Mouse (Mus musculus) cerebellum, postnatal 25 days (tissue): ENCODE data around the gene Parva.

Experiments used
- DNase-seq, 2 experiments: peaks; one replicate each; pipeline ENCODE4 v3.0.0; 2021; ENCODE audit warnings: mixed read lengths in 2 of 2

Parva gene

DNA sequence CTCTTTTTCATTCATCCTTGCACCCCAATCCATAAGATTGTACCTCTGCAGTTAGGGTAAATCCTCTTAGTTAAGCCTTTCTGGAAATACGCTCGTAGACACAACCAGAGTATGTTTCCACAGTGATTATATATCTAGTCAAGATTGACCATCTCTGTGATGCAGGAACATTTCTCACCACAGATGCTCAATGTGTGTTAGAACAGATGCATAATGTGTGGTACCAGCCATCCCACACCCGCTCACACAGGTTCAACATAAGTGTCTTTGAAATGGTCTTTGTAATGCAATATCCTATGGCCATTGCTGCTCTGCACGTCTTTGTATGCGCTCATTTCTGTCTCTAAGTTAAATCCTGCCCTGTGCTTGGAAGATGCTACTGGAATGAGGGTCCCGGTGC, 98.2 kb downstream of the Parva start:
- DNase-seq = no peak

DNA sequence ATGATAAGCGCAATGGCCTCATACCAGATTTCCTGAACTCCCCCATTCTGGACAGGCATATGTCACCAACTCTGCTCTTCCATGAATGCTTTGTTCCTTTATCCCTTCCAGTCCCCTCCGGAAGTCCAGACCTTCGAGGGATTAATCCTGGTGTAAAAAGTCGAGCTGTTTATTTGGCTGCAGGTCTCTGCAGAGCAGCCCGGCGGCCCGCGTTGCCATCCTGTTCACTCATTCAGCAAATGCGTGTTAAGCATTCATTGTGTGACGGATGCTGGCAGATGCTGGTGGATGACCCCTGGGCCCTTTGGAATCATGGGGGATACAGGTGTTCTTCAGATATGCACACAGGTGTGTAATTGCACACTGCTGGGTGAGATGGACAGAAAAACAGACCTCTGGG, 98.9 kb downstream of the Parva start:
- peak in 1 of 2 experiments; percentile 43 for DNase-seq

DNA sequence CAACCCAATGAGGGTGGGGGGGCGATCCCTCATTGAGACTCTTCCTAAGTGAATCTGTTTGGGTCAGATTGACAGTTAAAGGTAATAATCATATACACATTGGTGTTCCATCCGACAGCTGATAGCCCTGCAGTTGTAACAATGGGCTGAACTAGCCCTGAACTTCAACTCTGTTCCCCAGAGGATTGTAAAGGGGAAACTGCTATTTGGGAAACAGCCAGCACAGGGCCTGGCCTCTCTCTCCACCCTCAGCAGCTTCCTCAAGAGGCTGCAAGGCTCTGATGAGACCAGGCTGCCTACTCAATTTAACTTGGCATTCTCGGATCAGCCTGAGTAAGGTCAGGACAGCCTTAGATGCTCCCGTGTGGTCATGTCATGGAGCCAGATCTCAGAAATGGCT, 99.9 kb downstream of the Parva start:
- DNase-seq = no peak

DNA sequence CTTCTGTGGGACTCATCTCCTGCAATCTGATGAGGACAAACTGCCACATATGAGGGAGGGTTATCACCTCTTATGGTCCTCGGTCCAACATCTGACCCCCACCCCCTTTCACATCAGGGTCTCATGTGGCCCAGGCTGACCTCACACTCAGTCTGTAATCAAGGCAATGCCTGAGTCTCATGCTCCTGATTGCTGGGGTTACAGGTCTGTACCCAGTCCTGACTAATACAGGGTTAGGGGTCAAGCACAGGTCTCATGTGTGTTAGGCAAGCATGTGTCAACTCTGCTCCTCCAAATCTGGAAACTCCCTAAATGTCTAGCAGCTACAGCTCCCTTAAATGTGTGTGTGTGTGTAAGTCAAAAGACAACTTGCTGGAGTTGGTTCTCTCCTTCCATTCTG, 100.8 kb downstream of the Parva start:
- DNase-seq = no peak

DNA sequence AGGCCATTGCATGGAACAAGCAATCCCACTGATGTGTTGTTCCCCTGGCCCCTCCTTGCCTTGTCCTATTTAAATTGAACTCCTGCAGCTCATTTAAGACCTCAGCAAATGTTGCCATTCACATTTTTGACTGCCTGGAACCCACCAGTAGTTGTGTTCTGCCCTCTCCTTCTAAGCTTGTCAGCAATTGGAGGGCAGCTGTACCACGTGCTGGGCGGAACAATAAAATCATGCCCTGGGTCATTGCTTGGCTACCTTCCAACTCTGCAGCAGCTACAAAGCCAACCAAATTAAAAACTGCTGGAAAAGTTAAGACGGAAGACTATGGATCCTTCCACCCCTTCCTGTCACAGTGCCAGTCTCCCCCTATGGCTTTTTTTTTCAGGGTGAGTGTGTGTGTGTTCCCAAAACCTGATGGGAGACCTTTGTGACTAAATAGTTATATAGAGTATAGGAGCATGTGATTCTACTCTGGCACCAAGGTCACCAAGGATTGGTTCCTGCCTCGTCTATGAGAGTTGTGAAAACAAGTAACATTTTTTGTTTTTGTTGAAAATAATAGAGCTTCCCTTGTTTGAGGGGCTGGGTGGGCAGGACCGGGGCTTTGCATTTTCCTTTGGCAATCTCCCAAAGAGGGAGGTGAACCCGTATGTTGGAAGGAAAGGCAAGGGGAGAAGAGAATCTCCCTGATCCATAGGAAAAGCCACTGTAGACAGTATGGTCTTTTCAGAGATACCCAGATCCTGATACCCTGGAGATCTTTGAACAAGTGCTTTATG, 101.5 kb downstream of the Parva start:
- DNase-seq = no peak

DNA sequence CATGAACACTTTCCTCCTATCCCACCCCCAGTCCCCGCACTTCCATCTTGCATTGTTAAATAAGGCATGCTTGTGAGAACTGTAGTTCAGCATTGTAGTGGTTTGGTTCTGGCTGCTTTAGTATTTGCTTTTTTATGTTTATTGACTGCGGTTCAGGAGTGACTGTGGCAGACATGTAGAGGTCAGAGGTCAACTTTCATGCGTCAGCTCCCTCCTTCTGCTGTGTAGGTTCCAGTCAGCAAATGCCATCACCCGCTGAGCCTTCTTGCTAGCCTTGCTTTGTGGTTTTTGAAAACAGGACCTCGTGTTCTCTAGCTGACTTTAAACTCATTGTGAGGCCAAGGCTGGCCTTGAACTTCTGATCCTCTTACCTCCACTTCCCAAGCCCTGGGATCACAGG, 103.6 kb downstream of the Parva start:
- DNase-seq = no peak

DNA sequence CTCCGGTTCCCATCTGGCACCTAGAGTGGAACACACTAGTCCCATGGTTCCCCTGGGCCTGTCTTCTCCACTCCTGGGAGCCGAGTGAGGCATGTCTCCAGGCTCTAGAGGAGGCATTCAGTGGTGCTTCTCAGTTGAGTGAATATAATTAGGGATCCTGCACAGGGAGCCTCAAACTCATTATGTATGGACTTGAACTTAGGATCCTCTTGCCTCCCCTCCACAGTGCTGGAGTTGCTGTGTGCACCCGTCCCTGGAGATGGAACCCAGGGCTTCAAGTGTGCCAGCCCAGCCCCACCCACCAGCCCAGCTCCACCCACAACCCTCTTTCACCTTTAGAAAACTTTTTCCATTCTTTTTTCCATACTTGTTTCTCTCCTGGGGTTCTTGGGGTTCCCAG, 106.8 kb downstream of the Parva start:
- no peak for DNase-seq

DNA sequence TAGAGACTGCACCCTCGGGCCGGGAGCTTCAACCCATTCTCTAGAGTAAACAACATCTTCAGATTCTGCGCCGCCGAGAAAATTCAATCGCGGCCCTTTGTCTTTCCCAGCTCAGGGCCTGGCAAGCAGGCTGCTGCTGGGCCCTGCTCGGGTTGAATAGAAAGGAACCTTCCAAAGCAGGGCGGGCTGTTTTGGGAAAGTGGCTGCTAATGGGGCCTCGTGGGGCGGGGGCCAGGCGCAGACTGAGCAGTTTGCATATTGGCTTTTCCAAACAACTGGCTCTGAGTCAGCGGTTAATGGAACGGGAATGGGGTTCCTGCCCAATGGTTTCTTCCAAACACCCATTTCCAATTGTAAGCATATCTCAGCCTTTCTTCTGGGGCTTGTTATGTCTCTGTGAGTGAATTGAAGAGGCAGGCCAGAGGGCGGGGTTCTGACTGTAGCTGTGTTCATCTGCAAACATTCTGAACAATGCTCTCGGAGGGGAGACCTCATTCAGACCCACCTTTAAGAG, 108.2 kb downstream of the Parva start:
- DNase-seq = peak in 1 of 2 experiments; percentile 20

DNA sequence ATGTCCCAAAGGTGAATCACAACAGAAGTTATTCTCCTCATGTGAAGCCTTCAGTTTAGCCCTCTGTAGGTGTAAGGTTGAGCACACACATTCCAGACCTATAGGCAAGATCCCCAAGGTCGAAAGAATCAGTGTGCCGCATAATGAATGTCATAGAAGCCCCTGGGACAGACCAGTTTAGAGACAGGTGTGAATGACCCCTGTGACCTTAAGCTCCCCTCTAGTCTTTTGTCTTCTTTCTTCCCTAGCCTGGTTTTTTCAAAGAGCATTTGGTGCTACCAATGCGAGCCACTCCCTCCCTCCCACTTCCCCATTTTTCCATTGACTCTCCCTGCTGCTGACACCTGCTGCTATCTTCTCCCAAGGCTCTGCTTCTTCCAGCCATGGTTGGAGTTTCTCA, 121.8 kb downstream of the Parva start:
- no peak for DNase-seq

DNA sequence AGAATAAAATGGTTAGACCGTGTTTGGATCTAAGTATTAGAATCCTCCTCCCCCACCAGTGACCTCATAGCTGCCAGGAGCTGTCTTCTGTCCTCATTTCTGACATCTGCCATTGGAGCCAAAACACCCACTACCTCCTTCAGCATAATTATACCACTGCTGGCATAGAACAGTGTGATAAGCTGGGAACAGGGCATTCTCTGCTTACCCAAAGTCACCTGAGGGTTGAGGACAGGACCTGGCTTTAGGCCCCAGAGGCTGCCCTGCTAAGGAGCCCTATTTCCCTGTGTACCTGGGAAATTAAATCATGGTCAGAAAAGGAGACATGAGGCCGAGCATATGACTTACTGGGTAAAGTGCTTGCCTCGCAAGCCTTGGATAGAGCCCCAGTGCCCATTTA, 134.2 kb downstream of the Parva start:
- DNase-seq = peak in 1 of 2 experiments; percentile 10

DNA sequence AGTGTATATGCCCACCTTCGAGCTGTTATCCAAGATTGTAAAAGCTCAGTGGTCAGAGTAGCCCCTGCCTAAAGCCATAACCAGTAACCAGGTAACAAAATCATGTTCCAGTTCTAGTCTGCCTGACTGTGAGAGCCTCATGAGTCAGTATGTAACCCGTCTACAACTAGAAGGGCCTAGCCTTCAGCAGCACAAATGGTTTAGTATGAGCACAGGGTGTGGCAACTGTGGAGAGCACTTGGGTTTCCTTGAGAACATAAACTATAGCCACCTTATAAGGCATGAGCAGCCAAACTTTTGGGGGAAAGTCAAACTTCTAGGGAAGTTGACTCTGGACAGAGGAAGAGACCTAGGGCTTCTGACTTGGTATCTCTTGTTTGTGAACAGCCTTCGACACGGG, 139.7 kb downstream of the Parva start:
- DNase-seq = no peak

DNA sequence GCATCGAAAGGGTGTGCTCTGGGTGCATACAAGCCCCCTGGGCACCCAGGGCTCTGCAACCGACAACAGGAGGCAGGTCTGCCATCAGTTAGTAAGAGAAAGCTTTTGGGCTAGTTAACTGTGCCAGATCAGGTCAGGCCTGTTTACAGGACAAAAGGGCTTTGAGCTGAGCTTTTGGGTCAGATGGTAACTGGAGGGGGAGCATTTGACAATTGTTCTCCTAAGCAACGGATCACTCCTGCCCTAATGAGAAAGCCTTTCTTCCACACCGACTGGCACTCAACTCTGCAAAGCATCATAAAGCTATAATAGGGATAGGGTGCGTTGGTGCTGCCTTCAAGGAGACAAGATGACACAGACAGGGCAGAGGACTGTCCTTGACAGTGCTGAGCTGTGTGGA, 141.7 kb downstream of the Parva start:
- no peak for DNase-seq

DNA sequence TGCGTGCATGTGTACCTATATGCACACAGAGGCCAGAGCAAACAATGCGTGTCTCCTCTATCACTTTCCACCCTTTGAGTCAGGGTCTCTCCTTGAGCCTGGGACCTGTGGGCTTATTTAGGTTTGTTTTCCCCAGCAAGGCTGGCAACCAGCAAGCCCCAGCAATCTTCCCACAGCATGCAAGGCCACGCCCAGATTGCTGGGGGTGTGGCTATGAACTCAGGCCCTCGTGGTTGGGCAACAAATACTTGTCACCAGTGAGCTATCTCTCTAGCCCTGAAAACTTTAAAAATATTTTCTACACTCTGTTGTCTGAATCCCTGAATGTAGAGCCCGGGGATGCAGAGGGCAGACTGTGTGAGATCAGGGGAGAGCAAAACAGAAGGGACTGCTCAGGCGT, 154.3 kb downstream of the Parva start:
- DNase-seq = no peak

DNA sequence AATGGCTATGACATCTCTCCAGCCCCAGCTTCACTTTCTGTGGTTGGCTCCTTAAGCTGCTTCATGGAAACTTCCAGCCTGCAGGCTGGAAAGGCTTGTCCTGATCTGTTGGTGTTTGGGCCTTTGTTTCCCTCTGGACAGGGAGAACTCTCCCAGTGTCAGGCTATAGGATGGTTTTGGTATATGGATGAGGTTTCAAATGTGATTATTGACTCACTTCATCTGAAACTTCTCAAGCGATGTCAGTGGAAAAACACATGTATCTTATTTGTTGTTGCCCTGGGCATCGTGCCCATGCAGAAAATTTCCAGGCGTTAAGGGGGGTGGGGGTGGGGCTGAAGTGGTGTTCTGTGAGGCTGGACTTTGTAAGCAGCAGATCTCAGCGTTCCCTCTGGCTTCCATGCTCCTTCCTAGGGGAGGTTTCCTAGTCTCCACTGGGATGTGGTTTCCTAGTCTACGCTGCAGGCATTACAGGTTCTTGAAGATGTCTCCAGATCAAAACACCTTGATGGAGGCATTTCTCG, 155.6 kb downstream of the Parva start:
- DNase-seq = no peak

DNA sequence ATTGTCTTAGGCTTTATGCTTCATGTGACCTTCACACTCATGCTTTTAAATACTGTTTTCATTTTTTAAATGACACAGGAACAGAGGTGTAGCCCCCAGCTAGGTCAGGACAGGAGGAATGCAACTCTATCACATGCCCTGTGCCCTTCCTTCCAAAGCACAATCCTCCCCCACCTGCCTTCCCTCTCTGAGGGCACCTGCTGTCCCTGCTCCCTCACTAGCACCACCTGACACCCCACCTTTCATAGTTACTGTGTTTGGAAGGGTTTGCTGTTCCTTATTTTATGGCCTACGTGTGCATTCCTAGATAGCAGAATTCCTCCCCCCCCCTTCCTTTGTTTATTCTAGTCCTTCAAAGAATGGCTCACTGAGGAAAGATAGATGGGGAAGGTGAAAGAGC, 160.1 kb downstream of the Parva start:
- no peak for DNase-seq

DNA sequence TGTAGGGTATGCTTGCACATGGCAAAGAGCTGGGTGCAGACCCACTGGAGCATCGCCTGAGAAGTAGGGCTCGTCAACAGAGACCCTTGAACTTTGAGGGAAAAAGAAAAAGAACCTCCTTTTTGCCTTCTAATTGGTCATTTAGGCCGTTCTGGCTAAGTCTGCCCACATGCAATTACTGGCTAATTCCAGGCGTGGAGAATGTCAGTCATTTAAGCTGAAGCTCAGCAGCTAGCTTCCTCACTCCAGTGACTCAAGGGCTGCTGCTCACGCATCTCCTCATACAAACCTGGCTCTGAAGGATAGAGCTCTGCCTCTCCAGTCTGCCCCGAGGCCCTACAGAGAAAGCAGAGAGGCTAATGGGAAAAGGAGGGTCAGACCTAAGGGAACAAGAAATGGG, 162.2 kb downstream of the Parva start:
- DNase-seq = no peak

DNA sequence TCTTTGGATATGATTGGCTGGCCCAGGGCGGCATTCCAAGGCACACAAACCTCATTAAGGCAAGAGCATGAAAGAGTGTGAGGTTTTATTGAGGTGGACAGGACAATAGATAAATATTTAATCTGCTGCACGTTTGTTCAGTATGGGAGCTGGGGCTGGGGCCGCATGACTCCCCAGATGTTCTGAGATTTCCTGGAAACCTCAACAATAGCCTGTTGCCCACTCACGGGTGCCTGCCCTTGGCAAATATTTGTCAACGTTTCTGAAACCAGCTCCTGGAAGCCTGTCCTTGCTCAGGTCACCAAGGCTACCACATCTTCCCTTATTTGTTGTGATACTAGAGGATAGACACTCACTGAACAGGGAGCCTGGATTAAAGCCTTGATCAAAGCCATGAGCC, 166.3 kb downstream of the Parva start:
- no peak for DNase-seq

DNA sequence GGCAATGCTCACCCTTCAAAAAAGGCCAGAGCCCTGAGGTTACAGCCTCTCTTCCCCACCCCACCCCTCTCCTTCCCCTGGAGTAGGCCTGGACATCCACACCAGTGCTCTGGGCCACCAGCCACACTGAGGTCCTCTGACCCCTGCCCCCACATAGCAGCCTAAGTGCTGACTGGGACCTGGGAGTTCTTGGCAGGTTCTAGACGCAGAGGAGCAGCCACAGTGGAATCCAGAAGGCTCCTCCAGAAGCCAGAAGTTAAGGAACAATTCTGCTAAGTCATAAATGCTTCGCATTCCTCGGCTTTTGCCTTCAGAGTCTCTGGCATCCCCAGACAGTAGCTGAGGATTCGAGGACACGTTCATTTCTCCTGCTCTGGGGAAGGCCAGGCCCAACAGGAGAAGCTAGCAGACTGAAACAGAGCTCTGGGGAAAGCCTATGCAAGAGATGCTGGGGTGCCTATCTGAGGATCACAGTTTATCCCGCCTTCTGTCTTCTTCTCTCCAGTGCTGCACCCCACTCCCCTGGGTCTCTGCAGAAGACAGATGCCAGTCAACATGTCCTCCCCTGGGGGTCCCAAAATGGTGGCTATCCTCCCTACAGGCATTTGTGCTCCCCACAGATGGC, 168.0 kb downstream of the Parva start:
- DNase-seq = no peak

DNA sequence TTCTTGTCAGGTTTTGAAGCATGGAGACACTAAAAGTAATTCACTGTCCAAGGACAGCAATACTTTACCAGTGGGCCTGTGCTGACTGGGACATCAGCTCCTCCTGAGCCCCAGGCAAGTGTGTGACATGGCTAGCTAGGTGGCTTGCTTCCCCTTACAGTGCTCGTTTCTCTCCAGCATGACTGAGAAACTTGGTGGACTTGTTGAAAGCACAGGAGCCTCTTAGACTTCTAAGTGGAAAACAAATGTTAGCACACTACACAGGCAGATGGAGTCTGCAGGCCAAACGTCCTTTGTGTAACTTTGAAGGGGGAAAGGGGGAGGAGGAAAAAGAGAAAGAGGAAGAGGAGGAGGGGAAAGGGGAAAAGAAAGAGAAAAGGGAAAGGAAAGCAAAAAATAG, 172.3 kb downstream of the Parva start:
- no peak for DNase-seq

DNA sequence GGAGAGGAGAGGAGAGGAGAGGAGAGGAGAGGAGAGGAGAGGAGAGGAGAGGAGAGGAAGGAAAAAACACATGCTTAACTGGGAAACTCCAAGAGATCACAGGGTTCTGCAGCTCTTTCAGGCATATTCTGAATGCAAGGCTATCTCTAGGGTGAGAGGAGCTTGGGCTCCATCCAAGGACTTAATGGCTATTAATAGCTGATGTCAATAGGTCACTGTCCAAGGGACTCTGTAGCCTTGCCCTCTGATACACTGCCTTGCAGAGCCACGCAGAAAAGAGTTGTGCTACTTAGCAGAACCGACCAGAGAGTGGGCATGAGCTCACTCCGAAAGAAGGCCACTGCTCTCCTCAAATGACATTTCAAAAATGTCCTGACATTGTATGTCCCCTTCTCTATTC, 172.9 kb downstream of the Parva start:
- DNase-seq = no peak

DNA sequence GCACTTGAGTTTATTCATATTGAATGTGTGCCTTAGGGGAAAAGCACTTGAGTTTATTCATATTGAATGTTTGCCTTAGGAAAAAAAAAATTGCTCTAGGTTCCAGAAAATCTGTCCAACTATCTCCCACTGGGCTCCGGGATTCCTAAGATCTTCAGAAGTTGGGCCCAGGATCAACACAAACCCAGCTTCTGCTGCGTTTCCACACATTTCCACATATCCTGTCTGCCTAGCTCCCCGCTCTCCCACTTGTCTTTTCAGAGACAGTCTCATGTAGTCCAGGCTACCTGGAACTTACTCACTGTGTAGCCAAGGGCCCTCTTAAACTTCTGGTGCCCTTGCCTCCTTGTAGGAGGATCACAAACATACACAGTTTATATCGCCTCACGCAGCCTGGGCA, 175.7 kb downstream of the Parva start:
- no peak for DNase-seq

DNA sequence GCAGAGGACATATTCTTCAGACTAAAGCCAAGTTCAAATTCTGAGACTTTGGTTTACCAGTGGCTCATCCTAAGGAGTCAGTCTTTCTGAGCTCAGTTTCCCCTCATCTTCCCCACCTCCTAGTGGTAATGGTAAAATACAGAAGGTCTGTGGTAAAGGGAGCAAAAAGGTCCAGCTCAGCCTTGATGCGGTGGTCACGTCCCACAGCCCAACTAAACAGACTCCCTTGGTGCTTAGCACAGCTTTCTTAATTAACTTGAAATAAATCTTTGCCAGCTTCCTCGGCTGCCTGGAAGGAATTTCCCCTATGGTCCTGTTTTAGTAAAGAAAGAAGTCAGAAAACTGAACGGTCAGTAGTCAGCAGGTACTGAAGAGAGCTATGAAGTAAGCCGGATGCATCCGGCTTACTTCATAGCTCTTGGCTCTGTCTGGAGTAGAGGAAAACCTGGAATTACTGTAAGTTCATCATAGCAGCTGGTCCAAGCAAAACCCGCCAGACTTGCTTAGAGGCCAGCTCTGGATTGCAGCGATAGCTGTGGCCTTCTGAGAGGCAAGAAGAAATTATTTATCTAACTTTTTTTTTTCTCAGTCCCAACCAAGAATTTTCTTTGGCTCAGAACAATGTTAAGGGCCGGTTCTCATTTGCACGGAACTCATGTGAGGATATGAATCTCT, 176.3 kb downstream of the Parva start:
- no peak for DNase-seq

DNA sequence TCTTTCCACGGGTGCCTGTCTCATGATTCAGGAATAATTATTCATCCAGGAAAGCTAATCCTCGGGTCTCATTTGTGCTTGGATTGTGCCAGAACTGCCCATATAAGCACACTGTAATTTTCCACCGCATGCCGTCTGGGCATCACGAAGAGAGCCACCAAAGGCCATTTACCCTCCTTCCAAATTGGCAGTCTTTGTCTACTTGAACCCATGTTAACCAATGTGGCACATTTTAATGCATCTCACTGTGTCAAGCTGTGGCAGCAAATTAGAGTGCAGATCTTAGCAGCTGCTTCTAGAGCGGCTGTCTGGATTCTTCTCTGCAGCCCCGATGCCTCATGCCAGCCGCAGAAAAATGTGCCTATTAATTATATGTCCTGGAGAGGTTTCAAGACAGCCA, 176.9 kb downstream of the Parva start:
- DNase-seq = no peak
